Mouse (Mus musculus): ENCODE measurements around the gene Fbxw11.

DNA sequence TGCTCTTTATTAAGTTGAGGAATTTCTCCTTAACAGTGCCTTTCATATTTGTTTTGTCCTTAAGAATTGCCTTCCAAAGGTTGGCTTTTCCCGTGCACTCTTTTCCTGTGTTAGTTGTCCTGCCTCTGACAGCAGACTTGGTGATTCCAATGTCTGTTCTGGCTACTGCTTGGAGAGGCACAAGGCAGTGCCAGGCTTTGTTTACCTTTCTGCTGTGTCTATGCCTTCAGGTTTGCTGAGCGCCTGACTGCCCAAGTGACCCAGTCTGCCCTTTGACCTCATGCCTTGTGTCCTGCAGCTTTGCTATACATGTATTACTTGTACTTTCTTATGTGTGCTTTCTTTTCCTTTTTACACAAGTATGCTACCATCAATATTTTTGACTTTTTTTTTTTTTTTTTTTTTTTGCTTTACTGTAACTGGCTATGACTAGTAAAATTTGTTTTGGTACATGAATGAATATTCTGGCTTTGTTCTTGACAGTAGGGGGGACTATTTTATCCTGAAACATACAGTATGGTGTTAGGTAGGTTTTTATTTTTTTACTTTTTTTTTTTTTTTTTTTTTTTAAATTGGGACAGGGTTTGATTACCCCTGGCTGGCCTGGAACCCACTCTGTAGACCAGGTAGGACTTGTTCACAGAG lies 54.0 kb downstream of the Fbxw11 start:
- TF ChIP-seq EP300 (optimal IDR thresholded peaks at IDR 0.05) (no peak), CTCF (IDR thresholded peaks at IDR 0.05; ENCODE audit: low read depth) (no peak)
